19 mouse cellular contexts compared by ENCODE assay signal in genomic region chr5:21565392-21566065, GRCm38 (mm10). TPM values are rescaled to one million over a fixed set of nuclear protein-coding genes. Genes with fewer than 3 reads are reported as not detected.
DNase-seq lines count a peak whose midpoint lies in the region; ATAC-seq lines count a peak whose summit lies in the region.
"Had no signal": no experiment of that assay in that cellular context is flagged by ENCODE, and none has a peak within 500 bp of the region (broad histone marks: within the 10 kb centered on the region; RNA-seq: fewer than 3 reads in every experiment).

No protein-coding gene starts in this region.

- DNase-seq in frontal cortex, adult 2 months (ENCODE audit: extremely low spot score in 1 of 2, low spot score in 1 of 2), result peak; percentile 21 to 63
- no peak for DNase-seq in frontal cortex, postnatal 10 days (ENCODE audit: low spot score in 2 of 2)
- DNase-seq in 3134 (ENCODE audit: extremely low read depth, insufficient read length, low spot score) (peak; percentile 81), adipocyte (ENCODE audit: low spot score) (peak; percentile 25)
- DNase-seq in layer of hippocampus, adult 8-10 months (ENCODE audit: low spot score in 2 of 2), result peak; percentile 29 to 42
- no peak for DNase-seq in urinary bladder, postnatal 25 days (ENCODE audit: low spot score)
- DNase-seq in cerebellum, adult 9-11 months, result no peak
- DNase-seq: cerebellum, postnatal 14 days; gastrocnemius, postnatal 36 days; kidney, postnatal 10 days; liver, embryonic 13.5 days; retina, postnatal 1 day had no signal

- no peaks in the 10 kb centered on the region for H3K9me3 ChIP-seq in neural tube, embryonic 15.5 days (replicated peaks)
- H3K9me3 ChIP-seq: heart, embryonic 13.5 days; hindbrain, embryonic 10.5 days; liver, embryonic 13.5 days; neural tube, embryonic 13.5 days had no signal

- H3K27me3 ChIP-seq in neural tube, embryonic 15.5 days (replicated peaks), result no peaks in the 10 kb centered on the region
- H3K27me3 ChIP-seq: heart, embryonic 13.5 days; liver, embryonic 13.5 days; neural tube, embryonic 13.5 days; Patski had no signal

- WGBS in neural tube, embryonic 15.5 days, result 92% methylated on average over 9 of the region's 9 CpGs

- no peak overlapping the region for H3K9ac ChIP-seq in neural tube, embryonic 15.5 days (replicated peaks)
- H3K9ac ChIP-seq: heart, embryonic 13.5 days; liver, embryonic 13.5 days; neural tube, embryonic 13.5 days had no signal

- H3K27ac ChIP-seq in neural tube, embryonic 15.5 days (replicated peaks), result no peak overlapping the region
- H3K27ac ChIP-seq: heart, embryonic 13.5 days; hindbrain, embryonic 10.5 days; left cerebral cortex, adult 2 months; liver, embryonic 13.5 days; neural tube, embryonic 13.5 days had no signal

- H3K4me1 ChIP-seq in neural tube, embryonic 15.5 days, result no peaks in the 10 kb centered on the region
- H3K4me1 ChIP-seq: hindbrain, embryonic 10.5 days; liver, embryonic 13.5 days; neural tube, embryonic 13.5 days had no signal

- no peak overlapping the region for H3K4me3 ChIP-seq in neural tube, embryonic 15.5 days (replicated peaks)
- H3K4me3 ChIP-seq: heart, embryonic 13.5 days; hindbrain, embryonic 10.5 days; left cerebral cortex, adult 2 months; liver, embryonic 13.5 days; neural tube, embryonic 13.5 days had no signal

- no peak overlapping the region for H3K4me2 ChIP-seq in neural tube, embryonic 15.5 days
- H3K4me2 ChIP-seq: heart, embryonic 13.5 days; liver, embryonic 13.5 days; neural tube, embryonic 13.5 days had no signal

- no peak for ATAC-seq in neural tube, embryonic 15.5 days (ENCODE audit: low FRiP score)
- ATAC-seq: intestine, embryonic 16.5 days; Patski had no signal

- no peaks in the 10 kb centered on the region for H3K36me3 ChIP-seq in neural tube, embryonic 15.5 days
- H3K36me3 ChIP-seq: heart, embryonic 13.5 days; hindbrain, embryonic 10.5 days; liver, embryonic 13.5 days; neural tube, embryonic 13.5 days had no signal

RNA-seq across cellular contexts. Expression of gene Lrrc17, which starts 22.2 kb away (rescaled TPM):
- polyA plus RNA-seq in frontal cortex, adult 2 months (2012; rRNA removed), result 0.23 and 0.36 TPM in 2 replicates
- under 1 TPM; 0.30 to 0.49 (median 0.40) TPM for total RNA-seq in layer of hippocampus, adult 8-10 months (2022)
- polyA plus RNA-seq in neural tube, embryonic 15.5 days (2015; fragmentation: Nextera tagmentation; extraction: Ambion mirVana), result 8.1 and 18.6 TPM in 2 replicates
- polyA plus RNA-seq: Patski had no signal

Comparison
In these comparisons a context has a peak if more than half of its experiments do, and no peak if none do; other contexts are left out.
1. DNase-seq: peak in frontal cortex, adult 2 months (2 of 2), 3134 (single experiment), adipocyte (single experiment) and layer of hippocampus, adult 8-10 months (2 of 2); none in frontal cortex, postnatal 10 days (0 of 2), urinary bladder, postnatal 25 days (single experiment) and cerebellum, adult 9-11 months (single experiment).